Mouse (Mus musculus) thymus, adult 2 months (tissue): ENCODE data around the gene H6pd.

ENCODE experiments used
- CTCF ChIP-seq: fragments of 200-500 bp; IDR thresholded peaks from 2 replicates; pipeline ENCODE4 v1.5.1; 2012; ENCODE audit warnings: mild to moderate bottlenecking, control low read depth, low read length, moderate library complexity, borderline replicate concordance; ENCODE audit not compliant: control insufficient read depth, poor library complexity, insufficient read depth; ENCODE audit errors: extremely low read depth
- POLR2A ChIP-seq: fragments of 200-500 bp; IDR thresholded peaks from 2 replicates; pipeline ENCODE4 v1.6.1; 2012; ENCODE audit warnings: mild to moderate bottlenecking, low read length, control low read depth, moderate library complexity; ENCODE audit not compliant: control insufficient read depth, poor library complexity, insufficient read depth; ENCODE audit errors: extremely low read depth

GRCm38 (mm10) chr4:149983921-149984645 lies 24.7 kb downstream of the H6pd start:
- no peak for TF ChIP-seq CTCF
- TF ChIP-seq POLR2A = no peak
